Mouse (Mus musculus): Measurements from ENCODE around the gene Sit1. TPM values are rescaled to one million over a fixed set of nuclear protein-coding genes. Genes with fewer than 3 reads are reported as not detected.

The Sit1 gene
- polyA plus RNA-seq, 1 experiment from 2014 or later, result not detected

DNA sequence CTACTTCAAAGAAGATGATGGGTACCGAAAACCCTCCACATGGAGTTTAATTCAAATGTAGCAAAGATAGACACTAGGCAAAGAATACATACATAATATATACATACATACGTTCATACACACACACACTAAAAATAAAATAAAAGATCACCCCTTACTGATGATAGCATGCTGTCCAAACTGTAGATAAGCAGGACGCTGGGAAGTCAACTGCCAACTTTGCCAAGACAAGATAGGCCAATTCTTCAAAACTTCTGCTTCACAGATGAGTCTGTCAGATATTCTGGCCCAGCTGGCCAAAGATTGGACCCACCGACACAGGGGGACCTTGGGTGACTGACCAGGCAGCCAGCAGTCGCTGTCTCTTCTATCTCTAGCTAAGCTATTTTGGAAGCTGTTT is 20.4 kb downstream of the Sit1 start:
- DNase-seq (ENCODE audit: low spot score), result no peak

GRCm38 (mm10) chr4:43457124-43457523 is 26.4 kb downstream of the Sit1 start:
- 18% methylated on average over 8 of the region's 8 CpGs for WGBS

More for the DNA sequence above, 20.4 kb downstream of the Sit1 start:
- no peaks in the 10 kb centered on the region for H3K4me1 ChIP-seq (replicated peaks; ENCODE audit: control insufficient read depth, insufficient read depth)
- ATAC-seq (ENCODE audit: low FRiP score, low TSS enrichment), result no peak
- H3K27ac ChIP-seq (replicated peaks), result no peak overlapping the region
- no peak overlapping the region for H3K4me3 ChIP-seq (ENCODE audit: low read depth, low read length)
- TF ChIP-seq CTCF (IDR thresholded peaks at IDR 0.05; ENCODE audit: low read depth) (no peak), EP300 (optimal IDR thresholded peaks at IDR 0.05) (no peak)
- WGBS, result 87% methylated on average over 5 of the region's 5 CpGs
- no peaks in the 10 kb centered on the region for H3K9me3 ChIP-seq (ENCODE audit: control insufficient read depth, low read length)
- H3K4me2 ChIP-seq (replicated peaks; ENCODE audit: low read depth), result no peak overlapping the region
- no peaks in the 10 kb centered on the region for H3K27me3 ChIP-seq (ENCODE audit: control insufficient read depth, insufficient read depth, low read length)
- H3K9ac ChIP-seq (ENCODE audit: low read length), result no peak overlapping the region
- no peaks in the 10 kb centered on the region for H3K36me3 ChIP-seq (ENCODE audit: control insufficient read depth, insufficient read depth, low read length)

DNA sequence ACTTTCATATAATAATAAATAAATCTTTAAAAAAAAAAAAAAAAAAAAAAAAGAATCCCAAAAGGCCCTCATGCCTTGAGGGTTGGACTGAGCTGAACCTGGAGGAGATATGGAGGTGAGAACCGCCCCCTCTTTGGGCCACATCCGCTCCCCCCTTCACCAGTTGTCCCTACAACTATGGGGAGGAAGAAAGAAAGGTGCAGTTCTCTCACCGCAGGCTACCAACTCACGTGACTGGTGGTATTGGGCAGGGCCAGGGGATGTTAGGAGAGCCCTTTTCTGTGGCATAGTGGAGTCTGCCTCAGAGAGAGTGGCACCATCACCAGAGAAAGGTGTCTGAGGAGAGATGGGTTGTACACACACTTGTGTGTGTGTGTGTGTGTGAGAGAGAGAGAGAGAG is 27.1 kb downstream of the Sit1 start:
- Histone ChIP-seq H3K4me3 (ENCODE audit: low read depth, low read length) (no peak overlapping the region), H3K9me3 (ENCODE audit: control insufficient read depth, low read length) (no peaks in the 10 kb centered on the region), H3K27ac (replicated peaks) (no peak overlapping the region), H3K4me2 (replicated peaks; ENCODE audit: low read depth) (no peak overlapping the region), H3K36me3 (ENCODE audit: control insufficient read depth, insufficient read depth, low read length) (no peaks in the 10 kb centered on the region), H3K27me3 (ENCODE audit: control insufficient read depth, insufficient read depth, low read length) (no peaks in the 10 kb centered on the region), H3K9ac (ENCODE audit: low read length) (no peak overlapping the region), H3K4me1 (replicated peaks; ENCODE audit: control insufficient read depth, insufficient read depth) (peaks cover 3% of the 10 kb centered on the region)
- TF ChIP-seq CTCF (IDR thresholded peaks at IDR 0.05; ENCODE audit: low read depth) (no peak), EP300 (optimal IDR thresholded peaks at IDR 0.05) (no peak)
- ATAC-seq (ENCODE audit: low FRiP score, low TSS enrichment) (no peak), DNase-seq (ENCODE audit: low spot score) (no peak)
- WGBS, result 26% methylated on average over 4 of the region's 4 CpGs

More at GRCm38 (mm10) chr4:43457124-43457523, 26.4 kb downstream of the Sit1 start:
- Histone ChIP-seq H3K9me3 (ENCODE audit: control insufficient read depth, low read length) (no peaks in the 10 kb centered on the region), H3K27ac (replicated peaks) (no peak overlapping the region), H3K4me1 (replicated peaks; ENCODE audit: control insufficient read depth, insufficient read depth) (peaks cover 3% of the 10 kb centered on the region), H3K9ac (ENCODE audit: low read length) (no peak overlapping the region), H3K27me3 (ENCODE audit: control insufficient read depth, insufficient read depth, low read length) (no peaks in the 10 kb centered on the region), H3K4me3 (ENCODE audit: low read depth, low read length) (no peak overlapping the region), H3K36me3 (ENCODE audit: control insufficient read depth, insufficient read depth, low read length) (no peaks in the 10 kb centered on the region), H3K4me2 (replicated peaks; ENCODE audit: low read depth) (no peak overlapping the region)
- no peak for TF ChIP-seq CTCF (IDR thresholded peaks at IDR 0.05; ENCODE audit: low read depth)
- no peak for TF ChIP-seq EP300 (optimal IDR thresholded peaks at IDR 0.05)
- ATAC-seq (ENCODE audit: low FRiP score, low TSS enrichment) (no peak), DNase-seq (ENCODE audit: low spot score) (no peak)

GRCm38 (mm10) chr4:43454041-43454836 is 29.3 kb downstream of the Sit1 start, which contains the start of gene Cd72:
Cd72 (minus strand) TSS chr4:43454628.
- ATAC-seq (ENCODE audit: low FRiP score, low TSS enrichment) (no peak), DNase-seq (ENCODE audit: low spot score) (no peak)
- no peak within 1 kb of the TSS for H3K27ac ChIP-seq (replicated peaks)
- WGBS, result 33% methylated on average over 20 of the region's 20 CpGs
- no peaks in the 10 kb centered on the region for H3K36me3 ChIP-seq (ENCODE audit: control insufficient read depth, insufficient read depth, low read length)
- TF ChIP-seq EP300 (optimal IDR thresholded peaks at IDR 0.05) (no peak), CTCF (IDR thresholded peaks at IDR 0.05; ENCODE audit: low read depth) (peak; percentile 37)
- H3K9ac ChIP-seq (ENCODE audit: low read length), result peak within 1 kb of the TSS; percentile 23; the same call in 1 of the 2 replicates
- peak within 1 kb of the TSS; percentile 35 for H3K4me2 ChIP-seq (replicated peaks; ENCODE audit: low read depth)
- H3K27me3 ChIP-seq (ENCODE audit: control insufficient read depth, insufficient read depth, low read length), result no peaks in the 10 kb centered on the region
- peak within 1 kb of the TSS; percentile 17 for H3K4me3 ChIP-seq (ENCODE audit: low read depth, low read length)
- peaks cover 3% of the 10 kb centered on the region for H3K4me1 ChIP-seq (replicated peaks; ENCODE audit: control insufficient read depth, insufficient read depth)
- no peaks in the 10 kb centered on the region for H3K9me3 ChIP-seq (ENCODE audit: control insufficient read depth, low read length)

- ATAC-seq (ENCODE audit: low FRiP score, low TSS enrichment), result no peak
- Histone ChIP-seq H3K27ac (replicated peaks) (no peak overlapping the region), H3K9ac (ENCODE audit: low read length) (no peak overlapping the region), H3K36me3 (ENCODE audit: control insufficient read depth, insufficient read depth, low read length) (no peaks in the 10 kb centered on the region), H3K27me3 (ENCODE audit: control insufficient read depth, insufficient read depth, low read length) (no peaks in the 10 kb centered on the region), H3K4me2 (replicated peaks; ENCODE audit: low read depth) (peak overlapping the region; percentile 35), H3K9me3 (ENCODE audit: control insufficient read depth, low read length) (no peaks in the 10 kb centered on the region), H3K4me1 (replicated peaks; ENCODE audit: control insufficient read depth, insufficient read depth) (peaks cover 3% of the 10 kb centered on the region), H3K4me3 (ENCODE audit: low read depth, low read length) (peak overlapping the region; percentile 17)
- DNase-seq (ENCODE audit: low spot score), result no peak
- no peak for TF ChIP-seq CTCF (IDR thresholded peaks at IDR 0.05; ENCODE audit: low read depth)
- TF ChIP-seq EP300 (optimal IDR thresholded peaks at IDR 0.05), result no peak
- WGBS, result 2% methylated on average over 18 of the region's 18 CpGs
Observed at GRCm38 (mm10) chr4:43453413-43453812, 30.1 kb downstream of the Sit1 start.

DNA sequence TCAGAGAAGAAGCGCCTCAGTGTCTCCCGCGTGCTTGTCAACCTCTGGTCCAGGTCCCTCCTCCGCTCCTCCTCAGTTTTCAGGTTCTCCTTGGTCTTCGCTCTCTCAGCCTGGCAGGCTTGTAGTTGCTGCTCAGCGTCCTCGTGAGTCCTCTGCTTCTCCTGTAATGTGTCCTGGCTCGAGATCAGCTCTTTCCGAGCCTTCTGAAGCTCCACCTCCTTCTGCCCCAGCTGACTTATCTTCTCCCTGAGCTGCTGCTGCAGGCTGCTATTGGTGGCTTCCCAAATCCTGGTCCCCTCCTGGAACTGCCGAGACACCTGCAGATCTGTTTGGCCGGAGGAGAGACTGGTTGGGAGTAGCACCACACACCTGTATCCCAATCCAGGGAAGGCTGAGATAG is 31.2 kb downstream of the Sit1 start:
- DNase-seq (ENCODE audit: low spot score) (no peak), ATAC-seq (ENCODE audit: low FRiP score, low TSS enrichment) (no peak)
- TF ChIP-seq CTCF (IDR thresholded peaks at IDR 0.05; ENCODE audit: low read depth), result no peak
- no peak for TF ChIP-seq EP300 (optimal IDR thresholded peaks at IDR 0.05)
- H3K27ac ChIP-seq (replicated peaks), result no peak overlapping the region
- no peak overlapping the region for H3K9ac ChIP-seq (ENCODE audit: low read length)
- peaks cover 3% of the 10 kb centered on the region for H3K4me1 ChIP-seq (replicated peaks; ENCODE audit: control insufficient read depth, insufficient read depth)
- no peak overlapping the region for H3K4me3 ChIP-seq (ENCODE audit: low read depth, low read length)
- no peak overlapping the region for H3K4me2 ChIP-seq (replicated peaks; ENCODE audit: low read depth)
- no peaks in the 10 kb centered on the region for H3K9me3 ChIP-seq (ENCODE audit: control insufficient read depth, low read length)
- 42% methylated on average over 11 of the region's 11 CpGs for WGBS
- H3K36me3 ChIP-seq (ENCODE audit: control insufficient read depth, insufficient read depth, low read length), result peaks cover 2% of the 10 kb centered on the region
- H3K27me3 ChIP-seq (ENCODE audit: control insufficient read depth, insufficient read depth, low read length), result no peaks in the 10 kb centered on the region
